Mouse (Mus musculus): Measurements from ENCODE around the gene Itprip.

DNA sequence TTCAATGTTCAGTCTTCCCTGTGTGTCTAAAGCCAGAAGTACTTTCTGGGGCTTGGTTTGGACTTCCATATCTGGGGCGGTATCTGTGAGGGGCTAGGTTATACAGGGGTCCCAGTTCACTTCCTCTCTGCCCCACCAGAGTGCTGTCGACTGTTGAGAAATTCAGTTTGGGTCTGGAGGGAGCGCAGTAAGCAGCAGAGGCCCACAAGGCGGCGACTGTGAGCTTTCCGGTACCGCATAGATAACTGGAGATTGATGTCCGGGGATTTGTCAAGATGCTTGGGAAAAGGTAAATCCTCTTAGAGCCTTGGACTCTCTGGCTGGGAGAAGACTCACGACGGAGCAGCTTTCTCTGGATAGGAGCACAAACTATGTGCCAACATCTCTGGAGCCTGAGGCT, 47.6 kb downstream of the Itprip start:
- TF ChIP-seq E2F4 (IDR thresholded peaks at IDR 0.05; ENCODE audit: insufficient read depth) (no peak), TCF12 (IDR thresholded peaks at IDR 0.05; ENCODE audit: insufficient read depth, poor library complexity, severe bottlenecking) (no peak), POLR2AphosphoS2 (IDR thresholded peaks at IDR 0.05; ENCODE audit: insufficient read length, low read depth) (no peak), POLR2A (IDR thresholded peaks at IDR 0.05; ENCODE audit: insufficient read length, low read depth) (no peak)
